Mouse (Mus musculus) MEL (cell line): ENCODE measurements around the gene Fam161a. TPM values are rescaled to one million over a fixed set of nuclear protein-coding genes. Genes with fewer than 3 reads are reported as not detected.
"Not testable (repeated sequence)": the region's sequence is repeated elsewhere in the genome, so short reads cannot be mapped to it uniquely, and the experiment has no call there.

Source experiments
- DNase-seq: peaks from one replicate; pipeline ENCODE4 v3.0.0; 2011; ENCODE audit warnings: low read depth, low spot score
- H3K27ac ChIP-seq: 2 replicates; pipeline ENCODE4 v1.5.1; 2012; ENCODE audit warnings: low read depth, mild to moderate bottlenecking, control low read depth, low read length, moderate library complexity; ENCODE audit not compliant: control insufficient read depth
- H3K27me3 ChIP-seq, 2 experiments: fragments of 150-350 bp in 1 of 2; sonication (generic) in 1 of 2; 2 replicates each; pipeline ENCODE4 v1.6.1; 2012; ENCODE audit warnings: low read length in 2 of 2, mild to moderate bottlenecking in 2 of 2, improper control_type of control experiment in 1 of 2, moderate library complexity in 1 of 2; ENCODE audit not compliant: insufficient read depth in 2 of 2, control insufficient read depth in 1 of 2
- H3K36me3 ChIP-seq, 2 experiments: 2 replicates each; pipeline ENCODE4 v1.6.1; 2012 to 2014; ENCODE audit warnings: low read length in 2 of 2, improper control_type of control experiment in 1 of 2, inconsistent platforms in 1 of 2, mild to moderate bottlenecking in 1 of 2; ENCODE audit not compliant: insufficient read depth in 2 of 2, control insufficient read depth in 1 of 2
- H3K4me1 ChIP-seq, 2 experiments: fragments of 150-350 bp in 1 of 2; sonication (generic) in 1 of 2; 2 replicates each; pipeline ENCODE4 v1.6.1; 2012; ENCODE audit warnings: low read length in 2 of 2, improper control_type of control experiment in 1 of 2, mild to moderate bottlenecking in 1 of 2; ENCODE audit not compliant: insufficient read depth in 2 of 2, control insufficient read depth in 1 of 2
- H3K4me3 ChIP-seq, 2 experiments: fragments of 150-350 bp in 1 of 2; sonication (generic) in 1 of 2; 2 replicates each; pipeline ENCODE4 v1.5.1; 2012; ENCODE audit warnings: low read depth in 2 of 2, low read length in 2 of 2, mild to moderate bottlenecking in 2 of 2, moderate library complexity in 2 of 2, control low read depth in 1 of 2, improper control_type of control experiment in 1 of 2; ENCODE audit not compliant: control insufficient read depth in 1 of 2, insufficient read depth in 1 of 2
- H3K79me2 ChIP-seq: 2 replicates; pipeline ENCODE4 v1.6.1; 2012; ENCODE audit warnings: mild to moderate bottlenecking, low read length, moderate library complexity; ENCODE audit not compliant: control insufficient read depth, poor library complexity, insufficient read depth
- H3K9ac ChIP-seq: 2 replicates; pipeline ENCODE4 v1.6.1; 2012; ENCODE audit warnings: low read depth, mild to moderate bottlenecking, control low read depth, low read length, moderate library complexity; ENCODE audit not compliant: control insufficient read depth, poor library complexity, severe bottlenecking
- H3K9me3 ChIP-seq: fragments of 150-350 bp; sonication (generic); replicated peaks from 2 replicates; pipeline ENCODE4 v1.6.1; 2012; ENCODE audit warnings: mild to moderate bottlenecking, low read length, improper control_type of control experiment, moderate library complexity; ENCODE audit not compliant: insufficient read depth
- BHLHE40 ChIP-seq: IDR thresholded peaks from 2 replicates; pipeline ENCODE4 v1.6.1; 2012; ENCODE audit warnings: low read depth, mild to moderate bottlenecking, inconsistent platforms, low read length, improper control_type of control experiment, borderline replicate concordance
- CHD1 ChIP-seq: IDR thresholded peaks from 2 replicates; pipeline ENCODE4 v1.6.1; 2012; ENCODE audit warnings: low read depth, mild to moderate bottlenecking, inconsistent platforms, low read length, improper control_type of control experiment
- E2F4 ChIP-seq: IDR thresholded peaks from 2 replicates; pipeline ENCODE4 v1.6.1; 2011; ENCODE audit warnings: low read depth, low read length, improper control_type of control experiment, borderline replicate concordance
- ELF1 ChIP-seq: IDR thresholded peaks from 2 replicates; pipeline ENCODE4 v1.6.1; 2014; ENCODE audit warnings: low read depth, mild to moderate bottlenecking, inconsistent platforms, low read length, improper control_type of control experiment, moderate library complexity
- EP300 ChIP-seq, 2 experiments: IDR thresholded peaks; 2 replicates each; pipeline ENCODE4 v1.6.1; 2011; ENCODE audit warnings: improper control_type of control experiment in 2 of 2, low read length in 2 of 2, low read depth in 1 of 2, mild to moderate bottlenecking in 1 of 2
- ETS1 ChIP-seq: IDR thresholded peaks from 2 replicates; pipeline ENCODE4 v1.6.1; 2012; ENCODE audit warnings: low read depth, mild to moderate bottlenecking, inconsistent platforms, low read length, improper control_type of control experiment, moderate library complexity
- GATA1 ChIP-seq: IDR thresholded peaks from 2 replicates; pipeline ENCODE4 v1.6.1; 2011; ENCODE audit warnings: low read depth, low read length, improper control_type of control experiment
- HCFC1 ChIP-seq: IDR thresholded peaks from 2 replicates; pipeline ENCODE4 v1.6.1; 2012; ENCODE audit warnings: low read depth, mild to moderate bottlenecking, inconsistent platforms, low read length, improper control_type of control experiment, moderate library complexity
- JUND ChIP-seq: IDR thresholded peaks from 2 replicates; pipeline ENCODE4 v1.6.1; 2011; ENCODE audit warnings: low read depth, mild to moderate bottlenecking, improper control_type of control experiment, low read length
- KAT2A ChIP-seq: conservative IDR thresholded peaks from 2 replicates; pipeline ENCODE4 v1.6.1; 2012; ENCODE audit warnings: low read depth, low read length, improper control_type of control experiment, inconsistent platforms
- MAFK ChIP-seq: IDR thresholded peaks from 2 replicates; pipeline ENCODE4 v1.6.1; 2011; ENCODE audit warnings: low read depth, mild to moderate bottlenecking, low read length, improper control_type of control experiment, borderline replicate concordance
- MEF2A ChIP-seq: IDR thresholded peaks from 2 replicates; pipeline ENCODE4 v1.6.1; 2014; ENCODE audit warnings: low read depth, mild to moderate bottlenecking, inconsistent platforms, low read length, improper control_type of control experiment; ENCODE audit not compliant: poor library complexity, insufficient replicate concordance, severe bottlenecking; ENCODE audit errors: extremely low read depth
- MXI1 ChIP-seq: IDR thresholded peaks from 2 replicates; pipeline ENCODE4 v1.6.1; 2011; ENCODE audit warnings: mild to moderate bottlenecking, low read depth, low read length, improper control_type of control experiment
- MYC ChIP-seq: IDR thresholded peaks from 2 replicates; pipeline ENCODE4 v1.6.1; 2011; ENCODE audit warnings: low read depth, mild to moderate bottlenecking, low read length, improper control_type of control experiment, moderate library complexity
- NELFE ChIP-seq: IDR thresholded peaks from 2 replicates; pipeline ENCODE4 v1.6.1; 2011; ENCODE audit warnings: low read depth, low read length, improper control_type of control experiment
- NRF1 ChIP-seq: IDR thresholded peaks from 2 replicates; pipeline ENCODE4 v1.6.1; 2014; ENCODE audit warnings: low read depth, mild to moderate bottlenecking, inconsistent platforms, low read length, improper control_type of control experiment, moderate library complexity; ENCODE audit not compliant: poor library complexity, insufficient read depth, severe bottlenecking
- POLR2AphosphoS2 ChIP-seq: IDR thresholded peaks from 2 replicates; pipeline ENCODE4 v1.6.1; 2011; ENCODE audit warnings: low read length, improper control_type of control experiment
- POLR2AphosphoS5 ChIP-seq: IDR thresholded peaks from 2 replicates; pipeline ENCODE4 v1.6.1; 2012; ENCODE audit warnings: low read depth, borderline replicate concordance, mild to moderate bottlenecking, inconsistent platforms, low read length, moderate library complexity, mixed read lengths
- RAD21 ChIP-seq: IDR thresholded peaks from 2 replicates; pipeline ENCODE4 v1.6.1; 2011; ENCODE audit warnings: mild to moderate bottlenecking, low read depth, low read length, improper control_type of control experiment
- RCOR1 ChIP-seq: IDR thresholded peaks from 2 replicates; pipeline ENCODE4 v1.6.1; 2012; ENCODE audit warnings: low read depth, mild to moderate bottlenecking, inconsistent platforms, low read length, improper control_type of control experiment
- SIN3A ChIP-seq: IDR thresholded peaks from 2 replicates; pipeline ENCODE4 v1.6.1; 2012; ENCODE audit warnings: low read length, improper control_type of control experiment, inconsistent platforms
- SMC3 ChIP-seq: IDR thresholded peaks from 2 replicates; pipeline ENCODE4 v1.6.1; 2011; ENCODE audit warnings: low read depth, low read length, improper control_type of control experiment
- TAL1 ChIP-seq: IDR thresholded peaks from 2 replicates; pipeline ENCODE4 v1.6.1; 2012; ENCODE audit warnings: mild to moderate bottlenecking, inconsistent platforms, low read length, moderate library complexity, mixed read lengths
- TBP ChIP-seq: IDR thresholded peaks from 2 replicates; pipeline ENCODE4 v1.8.0; 2011; ENCODE audit warnings: low read depth, low read length, improper control_type of control experiment
- TCF12 ChIP-seq: IDR thresholded peaks from 2 replicates; pipeline ENCODE4 v1.6.1; 2014; ENCODE audit warnings: low read depth, mild to moderate bottlenecking, inconsistent platforms, low read length, improper control_type of control experiment, moderate library complexity
- USF2 ChIP-seq, 2 experiments: IDR thresholded peaks; 2 replicates each; pipeline ENCODE4 v1.6.1; 2011 to 2012; ENCODE audit warnings: improper control_type of control experiment in 2 of 2, low read length in 2 of 2, borderline replicate concordance in 1 of 2, inconsistent platforms in 1 of 2, low read depth in 1 of 2, mild to moderate bottlenecking in 1 of 2; ENCODE audit not compliant: insufficient read depth in 1 of 2
- ZC3H11A ChIP-seq: IDR thresholded peaks from 2 replicates; pipeline ENCODE4 v1.6.1; 2012; ENCODE audit warnings: low read depth, mild to moderate bottlenecking, inconsistent platforms, low read length, improper control_type of control experiment
- ZKSCAN1 ChIP-seq: IDR thresholded peaks from 2 replicates; pipeline ENCODE4 v1.6.1; 2012; ENCODE audit warnings: low read depth, mild to moderate bottlenecking, inconsistent platforms, low read length, improper control_type of control experiment, moderate library complexity
- polyA plus RNA-seq, 2 experiments: library from polyadenylated mRNA; stranded (reverse) in 1 of 2; unstranded in 1 of 2; fragments of >175 nt in 1 of 2; fragments of >200 nt in 1 of 2; gene quantifications; 2 replicates each; pipeline versions ENCODE4 v1.2.1 to v1.2.4; 2012; ENCODE audit warnings: low replicate concordance in 2 of 2, low read depth in 1 of 2; ENCODE audit not compliant: insufficient read length in 2 of 2, insufficient read depth in 1 of 2, missing spikeins in 1 of 2
- total RNA-seq: library from RNA; depleted of rRNA; stranded (reverse); fragments of 300-350 nt; gene quantifications from 2 replicates; pipeline ENCODE4 v1.2.3, GENCODE M21; 2012

Gene Fam161a
- total and polyA plus RNA-seq, 3 experiments: 0.27 to 1.0 TPM; not detected in 1

DNA sequence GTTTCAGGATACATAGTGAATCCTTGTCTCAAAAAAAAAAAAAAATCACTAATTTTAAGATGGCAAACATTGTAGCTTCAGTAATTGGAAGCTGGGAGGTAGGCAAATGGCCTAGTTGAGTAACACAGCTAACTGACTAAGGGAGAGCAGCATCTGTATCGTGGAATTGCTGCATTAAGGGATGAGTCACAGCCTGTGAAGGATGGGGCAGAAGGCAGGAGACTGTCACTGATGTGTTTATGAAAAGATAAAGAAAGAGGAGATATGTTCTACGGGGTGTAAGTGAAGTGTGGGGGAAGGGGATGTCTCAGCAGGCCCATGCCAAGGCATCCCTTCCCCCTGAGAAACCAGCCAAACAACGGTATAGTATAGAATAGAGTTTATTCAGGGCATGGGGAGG, 56.5 kb downstream of the Fam161a start (continued):
- TF ChIP-seq KAT2A: no peak
- TF ChIP-seq NELFE: no peak
- TF ChIP-seq CHD1: no peak
- peak; percentile 84 for TF ChIP-seq GATA1
- TF ChIP-seq ETS1: peak; percentile 85
- no peak for TF ChIP-seq MYC
- TF ChIP-seq JUND: peak; percentile 71; the same call in 1 of the 2 replicates
- peak; percentile 75 for TF ChIP-seq RCOR1
- TF ChIP-seq E2F4: no peak
- TF ChIP-seq POLR2AphosphoS2: no peak
- no peak for TF ChIP-seq RAD21
- no peak for TF ChIP-seq SMC3
- no peak for TF ChIP-seq TBP
- no peak for TF ChIP-seq MAFK
- TF ChIP-seq POLR2AphosphoS5: no peak
- no peak for TF ChIP-seq ELF1
- TF ChIP-seq ZC3H11A: no peak
- TF ChIP-seq ZKSCAN1: no peak
- peak; percentile 45; the same call in 1 of the 2 replicates for TF ChIP-seq BHLHE40

DNA sequence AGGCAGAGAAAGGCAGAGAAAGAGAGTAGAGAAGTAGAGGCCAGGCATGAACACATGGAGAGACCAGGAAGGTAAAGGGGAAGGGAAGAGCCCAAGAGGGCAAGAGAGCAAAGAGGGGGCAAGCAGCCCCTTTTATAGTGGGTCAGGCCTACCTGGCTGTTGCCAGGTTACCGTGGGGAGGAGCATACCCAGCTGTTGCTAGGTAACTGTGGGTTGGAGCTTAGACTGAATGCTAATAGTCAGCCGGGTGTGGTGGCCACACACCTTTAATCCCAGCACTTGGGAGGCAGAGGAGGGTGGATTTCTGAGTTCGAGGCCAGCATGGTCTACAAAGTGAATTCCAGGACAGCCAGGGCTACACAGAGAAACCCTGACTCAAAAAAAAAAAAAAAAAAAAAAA, 56.9 kb downstream of the Fam161a start:
- H3K9me3 ChIP-seq, H3K79me2 ChIP-seq, H3K4me3 ChIP-seq, DNase-seq, H3K27me3 ChIP-seq, H3K9ac ChIP-seq: not testable (repeated sequence)
- H3K36me3 ChIP-seq: peaks cover 0 to 37% of the 10 kb centered on the region in 2 experiments; a peak in 2 of 4 replicates
- peak overlapping the region; percentile 25 for H3K27ac ChIP-seq
- peaks cover 29 to 41% of the 10 kb centered on the region in 2 experiments for H3K4me1 ChIP-seq

GRCm38 (mm10) chr11:23065167-23065668, 57.9 kb downstream of the Fam161a start:
- DNase-seq: peak; percentile 80
- peaks cover 7% of the 10 kb centered on the region; the same call in 1 of the 2 replicates for H3K79me2 ChIP-seq
- peak overlapping the region; percentile 13 for H3K9ac ChIP-seq
- TF ChIP-seq JUND: 0 out of 2 replicates have a peak, but pooled peaks have one; percentile 14
- TF ChIP-seq TAL1: no peak
- TF ChIP-seq MXI1: peak; percentile 35; the same call in 1 of the 2 replicates
- TF ChIP-seq USF2 (IDR thresholded peaks at IDR 0.05; ENCODE audit: borderline replicate concordance in 1 of 2, insufficient read depth in 1 of 2, low read depth in 1 of 2, low read length in 2 of 2): no peak
- TF ChIP-seq TBP: no peak
- no peak for TF ChIP-seq NRF1
- no peak for TF ChIP-seq MAFK
- no peak for TF ChIP-seq MEF2A
- no peak for TF ChIP-seq HCFC1
- TF ChIP-seq EP300 (IDR thresholded peaks at IDR 0.05; ENCODE audit: low read depth in 1 of 2, low read length in 2 of 2): peak in 1 of 2 experiments; percentile 16; a peak in 1 of 4 replicates
- TF ChIP-seq SIN3A: no peak
- no peak for TF ChIP-seq SMC3
- TF ChIP-seq POLR2AphosphoS5: no peak
- TF ChIP-seq TCF12: 0 out of 2 replicates have a peak, but pooled peaks have one; percentile 36
- peak; percentile 74 for TF ChIP-seq MYC
- no peak for TF ChIP-seq RAD21
- no peak for TF ChIP-seq KAT2A
- TF ChIP-seq NELFE: no peak

More at GRCm38 (mm10) chr11:23065167-23065668, 57.9 kb downstream of the Fam161a start:
- Histone ChIP-seq H3K27me3 (no peaks in the 10 kb centered on the region), H3K4me1 (peaks cover 29 to 44% of the 10 kb centered on the region in 2 experiments), H3K27ac (peak overlapping the region; percentile 58), H3K9me3 (no peaks in the 10 kb centered on the region), H3K36me3 (peaks cover 0 to 39% of the 10 kb centered on the region in 2 experiments; a peak in 2 of 4 replicates), H3K4me3 (no peak overlapping the region)
